Mouse (Mus musculus) cerebellum, adult 8-10 months (tissue): ENCODE data around the gene Igfbp1.
"Not testable (repeated sequence)": the region's sequence is repeated elsewhere in the genome, so short reads cannot be mapped to it uniquely, and the experiment has no call there.

Source experiments
- DNase-seq: peaks from one replicate; pipeline ENCODE4 v3.0.0; 2022

Gene Igfbp1

GRCm38 (mm10) chr11:7198006-7198405 lies 424 bp downstream of the Igfbp1 start:
- DNase-seq, result no peak

DNA sequence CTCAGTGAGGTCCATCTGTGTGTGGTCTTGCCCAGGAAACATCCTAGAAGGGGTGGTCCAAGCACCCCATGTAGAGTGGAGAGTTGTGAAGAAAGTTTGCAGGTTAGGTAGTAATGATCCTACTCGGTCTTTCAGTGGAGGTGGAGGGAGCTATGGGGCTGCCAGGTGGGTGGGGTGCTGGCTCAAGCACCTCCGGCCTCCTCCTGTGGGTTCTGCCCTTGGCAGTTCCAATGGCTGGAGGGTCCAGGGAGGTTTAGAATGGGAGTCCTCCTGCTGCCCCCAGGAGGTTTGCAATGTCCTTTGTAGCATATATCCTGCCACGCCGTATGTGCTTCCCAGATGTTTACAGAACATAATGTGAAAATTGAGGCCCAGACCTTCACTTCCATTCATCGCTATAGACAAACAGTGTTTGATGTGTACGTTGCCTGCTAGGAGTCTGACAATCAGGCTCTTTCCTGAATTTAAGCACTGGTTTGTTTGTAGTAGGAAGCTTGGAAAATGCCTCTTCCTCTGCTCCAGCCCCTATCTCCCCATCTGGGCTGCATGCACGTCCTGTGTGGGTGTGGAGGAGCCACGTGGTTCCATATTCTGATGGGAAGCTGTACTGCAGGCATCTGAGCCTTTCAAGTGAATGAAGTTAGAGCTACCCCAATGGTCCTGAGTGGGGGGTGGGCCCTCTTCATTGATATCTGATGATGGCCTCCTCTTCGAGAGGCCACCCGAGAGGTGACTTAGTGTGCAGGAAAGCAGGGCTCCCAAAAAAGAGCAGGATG lies 1.1 kb downstream of the Igfbp1 start:
- no peak for DNase-seq

DNA sequence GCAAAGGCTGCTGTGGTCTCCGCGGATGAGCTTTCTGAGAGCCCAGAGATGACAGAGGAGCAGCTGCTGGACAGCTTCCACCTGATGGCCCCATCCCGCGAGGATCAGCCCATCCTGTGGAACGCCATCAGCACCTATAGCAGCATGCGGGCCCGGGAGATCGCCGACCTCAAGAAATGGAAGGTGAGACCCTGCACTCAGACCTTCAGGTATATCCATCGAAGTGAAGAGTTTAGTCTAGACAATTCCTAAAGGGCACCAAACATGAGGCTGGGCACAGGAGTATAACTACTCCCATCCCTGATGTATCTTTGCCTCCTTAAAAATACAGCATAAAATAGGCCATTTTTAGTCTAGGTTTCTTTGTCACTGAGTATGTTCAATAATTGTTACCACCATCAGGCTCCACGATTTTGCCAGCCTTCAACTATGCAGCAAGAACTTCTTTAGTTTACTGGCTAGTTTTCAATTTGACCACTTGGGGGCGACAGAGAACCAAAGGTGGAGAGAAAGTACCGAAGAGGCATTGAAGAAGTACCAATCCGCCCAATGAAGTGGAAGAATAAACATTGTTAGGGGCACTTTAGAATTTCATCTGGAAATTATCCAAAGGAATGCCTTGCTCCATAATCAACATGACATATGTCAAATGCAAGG lies 2.3 kb downstream of the Igfbp1 start:
- peak; percentile 53 for DNase-seq

GRCm38 (mm10) chr11:7200393-7200783 lies 2.8 kb downstream of the Igfbp1 start:
- DNase-seq, result no peak

GRCm38 (mm10) chr11:7202206-7202605 lies 4.6 kb downstream of the Igfbp1 start:
- DNase-seq, result no peak

DNA sequence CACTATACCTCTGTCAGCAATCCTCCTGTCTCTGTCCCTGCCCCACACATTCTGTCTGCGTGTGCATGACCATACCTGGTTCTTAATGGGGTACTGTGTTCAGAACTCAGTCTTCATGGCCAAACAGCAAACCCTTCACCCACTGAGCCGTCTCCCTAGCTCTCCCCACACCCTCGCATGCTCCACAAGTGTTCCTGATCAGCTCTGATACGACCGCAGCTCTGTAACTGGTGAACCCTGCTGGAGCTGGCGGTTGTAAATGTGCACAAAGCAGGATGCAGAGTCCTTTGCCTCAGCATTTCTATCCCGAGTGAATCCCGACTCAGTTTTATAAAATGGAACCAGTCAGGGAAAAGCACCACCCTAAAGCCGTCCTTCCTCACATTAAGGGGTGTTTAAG lies 6.3 kb downstream of the Igfbp1 start:
- DNase-seq, result no peak

DNA sequence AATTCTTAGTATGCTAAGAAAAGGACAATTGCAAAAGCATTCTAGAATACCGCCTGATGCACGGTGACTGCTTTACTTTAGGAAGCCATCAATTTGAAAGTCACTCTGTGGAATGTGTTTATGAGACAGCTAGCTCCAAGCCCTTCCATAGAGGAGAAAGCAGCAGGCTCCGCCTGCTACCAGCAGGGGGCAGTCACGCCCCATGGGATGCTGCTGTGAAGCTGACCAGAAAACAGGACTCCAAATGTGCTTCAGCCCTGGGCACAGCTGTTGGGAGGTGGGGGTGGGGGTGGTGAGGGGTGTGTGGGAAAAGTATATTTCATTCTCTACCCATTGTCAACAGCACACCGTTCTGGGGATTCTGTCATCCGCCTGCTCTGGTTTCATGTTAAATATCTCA lies 12.8 kb downstream of the Igfbp1 start:
- peak; percentile 45 for DNase-seq

DNA sequence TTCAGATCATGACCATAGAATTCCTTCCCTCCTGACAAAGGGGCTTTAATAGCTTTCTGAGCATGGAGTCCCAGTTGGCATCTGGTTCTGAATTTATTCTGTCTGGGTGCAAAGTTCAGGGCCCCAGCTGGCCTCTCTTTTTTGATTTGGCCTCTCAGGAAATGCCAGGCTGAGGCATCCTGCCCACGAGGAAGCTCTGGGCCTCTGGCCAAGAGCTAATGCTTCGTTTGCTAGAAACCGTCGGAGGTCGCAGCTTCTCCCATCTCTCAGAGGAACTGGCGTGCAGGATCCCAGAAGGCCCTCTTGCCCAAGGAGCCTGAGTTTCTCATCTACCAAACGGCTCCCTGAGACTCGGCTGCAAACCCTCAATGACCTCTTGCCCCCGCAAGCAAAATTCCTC lies 13.6 kb downstream of the Igfbp1 start:
- DNase-seq, result no peak

- no peak for DNase-seq
These were observed 14.7 kb downstream of the Igfbp1 start for GRCm38 (mm10) chr11:7212126-7212798.

DNA sequence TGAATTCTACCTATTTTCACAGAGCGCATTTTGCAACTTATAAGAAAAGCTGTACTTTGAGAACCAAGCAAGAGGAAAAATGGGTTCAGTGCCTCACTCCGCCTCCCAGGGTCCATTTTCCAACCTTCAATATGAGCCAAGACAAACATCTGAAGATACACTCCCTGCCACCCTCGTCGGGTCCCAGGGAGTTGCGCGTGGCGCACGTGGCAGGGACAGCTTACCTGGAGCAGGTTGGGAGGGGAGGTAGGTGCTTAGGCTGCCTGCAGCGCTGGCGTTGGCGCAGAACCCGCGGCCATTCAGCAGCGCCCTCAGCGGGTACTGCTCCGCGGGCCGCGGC lies 15.5 kb downstream of the Igfbp1 start:
- DNase-seq, result no peak

- DNase-seq, result peak; percentile 27
These were observed 16.1 kb downstream of the Igfbp1 start, which contains the start of gene Igfbp3 for GRCm38 (mm10) chr11:7213501-7214341. TSS of gene Igfbp3 (minus strand) at chr11:7213923.

GRCm38 (mm10) chr11:7214342-7214660 lies 16.7 kb downstream of the Igfbp1 start:
- no peak for DNase-seq

DNA sequence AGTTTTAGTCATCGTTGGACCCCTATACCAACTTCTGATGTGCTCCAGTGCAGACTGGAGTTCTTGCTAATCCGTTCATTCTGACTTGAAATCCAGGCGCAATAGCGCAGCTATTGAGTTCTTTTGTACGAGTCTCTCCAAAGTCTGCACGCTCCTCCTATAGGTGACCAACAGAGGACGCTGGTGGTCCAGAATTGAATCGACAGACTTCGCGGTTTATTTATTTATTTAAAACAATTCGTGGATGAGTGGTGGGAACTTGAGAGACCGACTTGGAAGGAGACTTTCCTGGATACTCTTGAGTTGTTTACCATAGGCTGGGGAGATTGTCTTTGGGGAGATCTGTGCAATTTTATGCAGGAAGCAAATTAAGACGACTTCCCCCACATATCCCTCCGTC lies 17.2 kb downstream of the Igfbp1 start:
- no peak for DNase-seq

DNA sequence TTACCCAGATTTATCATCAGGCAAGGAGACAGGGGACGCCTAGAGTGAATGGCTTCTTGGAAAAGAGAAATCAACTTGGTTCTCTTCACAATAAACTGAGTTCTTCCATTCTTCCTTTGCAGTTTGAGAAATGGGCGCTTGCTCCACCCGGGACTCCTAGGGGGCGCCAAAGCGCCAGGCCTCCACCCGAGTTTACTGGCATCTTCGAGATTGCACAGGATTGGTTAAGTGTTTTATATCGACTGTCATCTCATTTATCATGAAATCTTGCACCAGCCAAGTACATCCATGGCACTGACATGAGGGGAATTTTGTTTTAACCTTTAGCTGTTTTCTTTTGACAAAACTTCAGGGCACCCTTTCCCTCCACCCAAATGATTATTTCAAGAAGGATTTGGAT lies 18.1 kb downstream of the Igfbp1 start:
- peak; percentile 35 for DNase-seq

DNA sequence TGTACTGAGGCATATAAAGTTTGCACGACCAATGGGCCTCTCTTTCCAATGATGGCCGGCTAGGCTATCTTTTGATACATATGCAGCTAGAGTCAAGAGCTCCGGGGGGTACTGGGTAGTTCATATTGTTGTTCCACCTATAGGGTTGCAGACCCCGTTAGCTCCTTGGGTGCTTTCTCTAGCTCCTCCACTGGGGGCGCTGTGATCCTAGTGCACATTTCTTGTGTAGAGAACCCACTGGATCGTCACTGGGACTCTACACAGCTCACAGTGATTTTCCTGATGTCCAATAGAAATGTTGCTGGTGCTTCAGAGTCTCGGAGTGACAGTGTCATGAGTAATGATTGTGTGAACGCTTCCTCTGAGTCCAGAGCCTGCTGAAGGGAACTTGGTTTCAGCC lies 24.2 kb downstream of the Igfbp1 start:
- DNase-seq, result not testable (repeated sequence)

- DNase-seq, result no peak
These were observed 28.6 kb downstream of the Igfbp1 start for GRCm38 (mm10) chr11:7226200-7226599.

DNA sequence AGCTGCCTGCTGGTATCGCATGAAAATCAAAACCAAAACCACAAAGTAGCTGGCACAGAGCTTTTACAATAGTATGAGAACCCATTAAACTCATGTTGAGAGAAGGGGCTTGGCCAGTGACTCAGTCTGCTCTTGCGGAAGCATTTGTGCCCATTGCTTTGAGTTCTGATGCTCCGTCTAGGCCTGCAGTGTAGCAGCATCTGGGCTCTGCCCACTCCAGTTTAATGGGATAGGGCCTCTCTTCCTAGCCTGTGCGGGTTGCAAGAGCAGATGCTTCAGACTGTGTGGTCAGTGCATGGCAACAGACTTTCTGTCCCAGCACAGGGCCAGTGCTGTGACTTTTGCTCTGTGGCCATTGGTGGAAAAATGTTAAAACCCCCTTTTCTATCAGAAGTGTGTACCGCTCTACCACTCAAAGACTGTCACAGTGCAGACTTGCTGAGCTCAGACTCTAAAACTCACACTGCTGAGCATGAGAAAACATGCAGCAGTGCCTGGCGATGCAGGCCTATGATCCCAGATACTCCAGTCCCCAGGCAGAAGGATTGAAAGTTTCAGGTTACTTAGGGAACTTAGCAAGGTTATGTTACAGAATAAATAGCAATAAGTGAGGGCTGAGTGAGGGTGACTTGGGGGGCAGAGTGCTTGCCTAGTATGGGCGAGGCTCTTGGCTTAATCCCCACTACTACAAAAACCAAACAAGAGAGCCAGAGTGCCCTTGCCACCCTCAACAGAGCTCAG lies 29.4 kb downstream of the Igfbp1 start:
- DNase-seq, result no peak

DNA sequence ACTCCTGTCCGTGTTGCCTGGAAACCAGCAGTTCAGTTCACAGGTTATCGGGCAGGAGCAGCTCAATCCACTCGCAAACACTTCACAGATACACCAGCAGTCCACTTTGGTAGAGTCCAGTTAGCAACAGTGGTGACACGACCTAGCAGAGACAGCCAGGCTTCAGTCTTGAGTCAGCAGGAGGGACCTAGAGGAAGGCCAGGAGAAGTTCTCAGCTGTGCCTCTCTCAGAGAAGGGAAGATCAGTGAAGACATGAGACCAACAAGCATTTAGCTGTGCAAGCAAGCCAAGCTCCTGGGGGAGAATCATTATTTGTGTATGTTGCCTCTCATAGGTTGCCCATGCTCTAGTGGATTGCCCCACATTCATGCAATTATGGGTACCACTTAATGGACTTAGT lies 30.5 kb downstream of the Igfbp1 start:
- no peak for DNase-seq

- no peak for DNase-seq
These were observed 32.4 kb downstream of the Igfbp1 start for GRCm38 (mm10) chr11:7230000-7230399.

- no peak for DNase-seq
These were observed 34.4 kb downstream of the Igfbp1 start for GRCm38 (mm10) chr11:7231958-7232357.

DNA sequence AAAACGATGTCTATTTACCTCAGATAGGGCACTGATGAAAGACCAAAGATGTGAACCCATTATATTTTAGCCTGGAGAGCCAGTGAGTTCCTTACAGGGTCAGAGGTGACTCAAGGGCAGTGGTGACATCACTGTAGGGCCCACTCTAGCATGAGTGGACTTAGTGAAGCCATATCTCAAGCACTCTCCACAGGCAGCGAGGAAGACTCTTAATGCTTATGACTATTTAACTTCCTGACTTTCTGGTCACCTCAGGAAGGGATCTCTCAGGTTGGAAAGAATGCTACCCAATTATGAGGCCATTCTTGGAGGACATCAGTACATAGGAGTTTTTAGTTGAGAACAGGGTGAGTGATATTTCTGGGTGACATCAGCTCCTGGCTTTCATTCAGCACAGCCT lies 35.8 kb downstream of the Igfbp1 start:
- DNase-seq, result no peak

- DNase-seq, result no peak
These were observed 36.9 kb downstream of the Igfbp1 start for GRCm38 (mm10) chr11:7234436-7234835.
